Mouse (Mus musculus) brown adipose tissue, adult 24 weeks (tissue): ENCODE data around the gene Dnal1. TPM values are rescaled to one million over a fixed set of nuclear protein-coding genes. Genes with fewer than 3 reads are reported as not detected.

ENCODE experiments used
- H3K27ac ChIP-seq: fragments of 200-500 bp; replicated peaks from 2 replicates; pipeline ENCODE4 v1.5.1; 2012; ENCODE audit warnings: low read depth, mild to moderate bottlenecking, low read length
- H3K4me1 ChIP-seq: fragments of 200-500 bp; 2 replicates; pipeline ENCODE4 v1.6.1; 2012; ENCODE audit warnings: low read length, mixed read lengths; ENCODE audit not compliant: control insufficient read depth, insufficient read depth, insufficient read length
- H3K4me3 ChIP-seq: fragments of 200-500 bp; 2 replicates; pipeline ENCODE4 v1.5.1; 2012; ENCODE audit warnings: low read depth, mild to moderate bottlenecking, low read length, moderate library complexity; ENCODE audit not compliant: insufficient read depth
- polyA plus RNA-seq: library from polyadenylated mRNA; stranded (reverse); fragments of >200 nt; gene quantifications from 2 replicates; pipeline ENCODE4 v1.2.4, GENCODE M21; 2012; ENCODE audit not compliant: missing spikeins, insufficient read depth, insufficient read length

The Dnal1 gene
- polyA plus RNA-seq, 1 experiment, result 3.5 TPM

GRCm38 (mm10) chr12:84165631-84166373 lies 51.6 kb downstream of the Dnal1 start:
- Histone ChIP-seq H3K4me3 (no peak overlapping the region), H3K27ac (peak overlapping the region; percentile 80), H3K4me1 (peaks cover 28% of the 10 kb centered on the region)

- Histone ChIP-seq H3K4me3 (no peak overlapping the region), H3K27ac (no peak overlapping the region), H3K4me1 (peaks cover 48% of the 10 kb centered on the region)
These were observed 56.4 kb downstream of the Dnal1 start for GRCm38 (mm10) chr12:84170610-84171009.

GRCm38 (mm10) chr12:84172216-84172615 lies 58.0 kb downstream of the Dnal1 start:
- H3K4me1 ChIP-seq, result peaks cover 50% of the 10 kb centered on the region
- H3K27ac ChIP-seq, result no peak overlapping the region
- no peak overlapping the region for H3K4me3 ChIP-seq

- H3K27ac ChIP-seq, result no peak overlapping the region
- H3K4me1 ChIP-seq, result peaks cover 53% of the 10 kb centered on the region
- no peak overlapping the region for H3K4me3 ChIP-seq
These were observed 58.7 kb downstream of the Dnal1 start for GRCm38 (mm10) chr12:84172862-84173261.

GRCm38 (mm10) chr12:84173309-84173915 lies 59.2 kb downstream of the Dnal1 start:
- no peak overlapping the region; the same call in 1 of the 2 replicates for H3K4me3 ChIP-seq
- H3K4me1 ChIP-seq, result peaks cover 56% of the 10 kb centered on the region
- peak overlapping the region; percentile 92 for H3K27ac ChIP-seq

GRCm38 (mm10) chr12:84174190-84174811 lies 60.1 kb downstream of the Dnal1 start:
- H3K4me3 ChIP-seq, result peak overlapping the region; percentile 16; the same call in 1 of the 2 replicates
- H3K27ac ChIP-seq, result peak overlapping the region; percentile 92
- H3K4me1 ChIP-seq, result peaks cover 60% of the 10 kb centered on the region

- peak overlapping the region; percentile 16; the same call in 1 of the 2 replicates for H3K4me3 ChIP-seq
- peak overlapping the region; percentile 92 for H3K27ac ChIP-seq
- peaks cover 63% of the 10 kb centered on the region for H3K4me1 ChIP-seq
These were observed 60.7 kb downstream of the Dnal1 start for GRCm38 (mm10) chr12:84174871-84175270.

- Histone ChIP-seq H3K27ac (peak overlapping the region; percentile 92), H3K4me1 (peaks cover 67% of the 10 kb centered on the region), H3K4me3 (peak overlapping the region; percentile 30)
These were observed 61.5 kb downstream of the Dnal1 start for GRCm38 (mm10) chr12:84175659-84176061.

- peak overlapping the region; percentile 88 for H3K27ac ChIP-seq
- peak overlapping the region; percentile 30 for H3K4me3 ChIP-seq
- H3K4me1 ChIP-seq, result peaks cover 70% of the 10 kb centered on the region
These were observed 62.1 kb downstream of the Dnal1 start for GRCm38 (mm10) chr12:84176126-84176769.

GRCm38 (mm10) chr12:84176886-84177765 lies 63.0 kb downstream of the Dnal1 start:
- H3K27ac ChIP-seq, result peak overlapping the region; percentile 88
- H3K4me1 ChIP-seq, result peaks cover 78% of the 10 kb centered on the region
- no peak overlapping the region for H3K4me3 ChIP-seq

GRCm38 (mm10) chr12:84178052-84178451 lies 63.9 kb downstream of the Dnal1 start:
- Histone ChIP-seq H3K27ac (peak overlapping the region; percentile 14; the same call in 1 of the 2 replicates), H3K4me3 (no peak overlapping the region), H3K4me1 (peaks cover 78% of the 10 kb centered on the region)

GRCm38 (mm10) chr12:84178652-84179445 lies 64.7 kb downstream of the Dnal1 start:
- Histone ChIP-seq H3K27ac (peak overlapping the region; percentile 25), H3K4me3 (no peak overlapping the region), H3K4me1 (peaks cover 71% of the 10 kb centered on the region)

GRCm38 (mm10) chr12:84180090-84180489 lies 65.9 kb downstream of the Dnal1 start:
- peaks cover 68% of the 10 kb centered on the region for H3K4me1 ChIP-seq

More at GRCm38 (mm10) chr12:84180090-84180489, 65.9 kb downstream of the Dnal1 start:
- Histone ChIP-seq H3K4me3 (no peak overlapping the region), H3K27ac (peak overlapping the region; percentile 55)
